ENCODE assay signal across 8 mouse cellular contexts in genomic region chr4:151981363-151981762, GRCm38 (mm10). TPM values are rescaled to one million over a fixed set of nuclear protein-coding genes. Genes with fewer than 3 reads are reported as not detected.
A peak's percentile ranks its signal among the peaks of the same experiment; 100 is the strongest.
DNase-seq lines count a peak whose midpoint lies in the region; ATAC-seq lines count a peak whose summit lies in the region.

No protein-coding gene starts in this region.

- WGBS in midbrain, embryonic 10.5 days = 11% methylated on average over 5 of the region's 5 CpGs

- DNase-seq in adrenal gland, adult 18-20 months (ENCODE audit: low spot score in 2 of 2) = peak; percentile 84 to 86
- DNase-seq in embryo, embryonic 10 days (ENCODE audit: low spot score) = peak; percentile 88
- DNase-seq in gastrocnemius, postnatal 14 days = peak; percentile 79
- peak; percentile 84 to 88 for DNase-seq in left cerebral cortex, postnatal 25 days (ENCODE audit: low spot score in 2 of 2)
- DNase-seq in midbrain, embryonic 10.5 days (ENCODE audit: low spot score) = peak; percentile 79
- DNase-seq in right cerebral cortex, postnatal 36 days (ENCODE audit: low spot score in 2 of 2) = peak; percentile 62 to 75
- DNase-seq in urinary bladder, postnatal 36 days (ENCODE audit: low spot score in 2 of 2) = peak; percentile 63 to 83

- no peak overlapping the region for H3K4me3 ChIP-seq in midbrain, embryonic 10.5 days

- peak; percentile 70 for ATAC-seq in inflammation-experienced regulatory T-cells, adult 6 months

- no peaks in the 10 kb centered on the region for H3K27me3 ChIP-seq in midbrain, embryonic 10.5 days (ENCODE audit: low read depth, poor library complexity, severe bottlenecking)

- H3K4me1 ChIP-seq in midbrain, embryonic 10.5 days = peaks cover 28% of the 10 kb centered on the region

- peaks cover 97% of the 10 kb centered on the region for H3K36me3 ChIP-seq in midbrain, embryonic 10.5 days

- H3K9me3 ChIP-seq in midbrain, embryonic 10.5 days (replicated peaks) = no peaks in the 10 kb centered on the region

- intact Hi-C loops in gastrocnemius, postnatal 14 days (cut with DNase I; ENCODE audit: low total_unique reads) = no loop called here
- intact Hi-C loops in left cerebral cortex, postnatal 25 days (cut with DNase I) = loop anchor here (2.0 to 5.0 kb wide), 2 partner anchors 46 to 55 kb away; partner anchors contain the start of gene Zbtb48

- no peak overlapping the region for H3K27ac ChIP-seq in midbrain, embryonic 10.5 days (replicated peaks)

RNA-seq across cellular contexts. Expression of gene Thap3, which starts 7.4 kb away (rescaled TPM):
- total RNA-seq in adrenal gland, adult 18-20 months (2021) = 10 to 100 TPM; 18.2 to 19.9 TPM
- total RNA-seq in gastrocnemius, postnatal 14 days (2021) = 10 to 100 TPM; 28.0 to 32.2 TPM
- 100 to 1,000 TPM; 107 to 167 (median 117) TPM for polyA plus RNA-seq in inflammation-experienced regulatory T-cells, adult 6 months (2017; shearing (Covaris generic))
- 10 to 100 TPM; 16.5 to 20.4 TPM for total RNA-seq in left cerebral cortex, postnatal 25 days (2021)
- polyA plus RNA-seq in midbrain, embryonic 10.5 days (2016; fragmentation: Nextera tagmentation; extraction: Ambion mirVana) = 32.1 and 36.2 TPM in 2 replicates

RNA-seq across cellular contexts. Expression of gene Phf13, which starts 14.7 kb away (rescaled TPM):
- total RNA-seq in adrenal gland, adult 18-20 months (2021) = 10 to 100 TPM; 12.4 to 13.2 TPM
- total RNA-seq in gastrocnemius, postnatal 14 days (2021) = 1 to 10 TPM; 4.1 to 4.4 TPM
- polyA plus RNA-seq in inflammation-experienced regulatory T-cells, adult 6 months (2017; shearing (Covaris generic)) = 1 to 10 TPM; 3.2 to 4.6 (median 4.2) TPM
- 10 to 100 TPM; 13.1 to 13.9 TPM for total RNA-seq in left cerebral cortex, postnatal 25 days (2021)
- 23.9 and 30.4 TPM in 2 replicates for polyA plus RNA-seq in midbrain, embryonic 10.5 days (2016; fragmentation: Nextera tagmentation; extraction: Ambion mirVana)

RNA-seq across cellular contexts. Expression of gene Klhl21, which starts 27.2 kb away (rescaled TPM):
- total RNA-seq in adrenal gland, adult 18-20 months (2021) = 10 to 100 TPM; 18.3 to 28.2 TPM
- total RNA-seq in gastrocnemius, postnatal 14 days (2021) = 10 to 100 TPM; 26.9 to 31.8 TPM
- 1 to 10 TPM; 3.0 to 4.2 (median 3.6) TPM for polyA plus RNA-seq in inflammation-experienced regulatory T-cells, adult 6 months (2017; shearing (Covaris generic))
- total RNA-seq in left cerebral cortex, postnatal 25 days (2021) = 10 to 100 TPM; 13.5 to 16.4 TPM
- 6.9 and 8.5 TPM in 2 replicates for polyA plus RNA-seq in midbrain, embryonic 10.5 days (2016; fragmentation: Nextera tagmentation; extraction: Ambion mirVana)

RNA-seq across cellular contexts. Expression of gene Zbtb48, which starts 46.1 kb away (rescaled TPM):
- total RNA-seq in adrenal gland, adult 18-20 months (2021) = 1 to 10 TPM; 8.3 to 8.9 TPM
- total RNA-seq in gastrocnemius, postnatal 14 days (2021) = 1 to 10 TPM; 1.8 to 3.3 TPM
- polyA plus RNA-seq in inflammation-experienced regulatory T-cells, adult 6 months (2017; shearing (Covaris generic)) = 10 to 100 TPM; 16.2 to 26.3 (median 18.9) TPM
- total RNA-seq in left cerebral cortex, postnatal 25 days (2021) = 10 to 100 TPM; 13.6 to 15.5 TPM
- 18.7 and 25.6 TPM in 2 replicates for polyA plus RNA-seq in midbrain, embryonic 10.5 days (2016; fragmentation: Nextera tagmentation; extraction: Ambion mirVana)

RNA-seq across cellular contexts. Expression of gene Dnajc11, which starts 47.9 kb away (rescaled TPM):
- 10 to 100 TPM; 78.1 to 88.9 TPM for total RNA-seq in adrenal gland, adult 18-20 months (2021)
- 10 to 100 TPM; 66.1 to 75.2 TPM for total RNA-seq in gastrocnemius, postnatal 14 days (2021)
- 10 to 100 TPM; 28.1 to 33.8 (median 33.5) TPM for polyA plus RNA-seq in inflammation-experienced regulatory T-cells, adult 6 months (2017; shearing (Covaris generic))
- 10 to 100 TPM; 61.6 to 62.3 TPM for total RNA-seq in left cerebral cortex, postnatal 25 days (2021)
- 107 and 108 TPM in 2 replicates for polyA plus RNA-seq in midbrain, embryonic 10.5 days (2016; fragmentation: Nextera tagmentation; extraction: Ambion mirVana)
